Mouse (Mus musculus) thymus, adult 18-20 months (tissue): ENCODE data around the gene Gabbr2.
"Not testable (repeated sequence)": the region's sequence is repeated elsewhere in the genome, so short reads cannot be mapped to it uniquely, and the experiment has no call there.

ENCODE experiments used
- DNase-seq, 2 experiments: peaks; one replicate each; pipeline ENCODE4 v3.0.0; 2022; ENCODE audit warnings: mixed read lengths in 2 of 2

The Gabbr2 gene

GRCm38 (mm10) chr4:46642924-46643675 is 348.6 kb downstream of the Gabbr2 start:
- no peak for DNase-seq

DNA sequence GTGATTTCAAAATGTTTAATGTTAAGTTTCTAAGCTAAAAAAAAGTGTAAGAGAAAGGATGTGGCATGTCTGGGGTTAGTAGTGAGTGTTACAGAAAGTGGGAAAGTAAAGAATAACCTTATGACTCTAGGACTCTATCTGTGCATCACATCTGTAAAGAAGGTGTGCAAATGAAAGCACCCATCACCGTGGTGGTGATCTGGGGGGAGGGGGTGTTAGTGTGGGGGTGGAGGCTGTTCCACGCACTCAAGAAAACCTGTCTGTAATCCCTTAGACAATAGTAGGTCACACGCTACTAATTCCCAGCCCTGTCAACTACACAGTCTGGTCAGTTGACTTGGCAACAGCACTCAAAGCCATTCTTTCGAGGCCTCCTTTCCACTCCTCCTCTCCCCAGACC is 350.4 kb downstream of the Gabbr2 start:
- DNase-seq = no peak

GRCm38 (mm10) chr4:46639866-46640265 is 351.8 kb downstream of the Gabbr2 start:
- DNase-seq = no peak

GRCm38 (mm10) chr4:46637250-46637649 is 354.4 kb downstream of the Gabbr2 start:
- not testable (repeated sequence) for DNase-seq

DNA sequence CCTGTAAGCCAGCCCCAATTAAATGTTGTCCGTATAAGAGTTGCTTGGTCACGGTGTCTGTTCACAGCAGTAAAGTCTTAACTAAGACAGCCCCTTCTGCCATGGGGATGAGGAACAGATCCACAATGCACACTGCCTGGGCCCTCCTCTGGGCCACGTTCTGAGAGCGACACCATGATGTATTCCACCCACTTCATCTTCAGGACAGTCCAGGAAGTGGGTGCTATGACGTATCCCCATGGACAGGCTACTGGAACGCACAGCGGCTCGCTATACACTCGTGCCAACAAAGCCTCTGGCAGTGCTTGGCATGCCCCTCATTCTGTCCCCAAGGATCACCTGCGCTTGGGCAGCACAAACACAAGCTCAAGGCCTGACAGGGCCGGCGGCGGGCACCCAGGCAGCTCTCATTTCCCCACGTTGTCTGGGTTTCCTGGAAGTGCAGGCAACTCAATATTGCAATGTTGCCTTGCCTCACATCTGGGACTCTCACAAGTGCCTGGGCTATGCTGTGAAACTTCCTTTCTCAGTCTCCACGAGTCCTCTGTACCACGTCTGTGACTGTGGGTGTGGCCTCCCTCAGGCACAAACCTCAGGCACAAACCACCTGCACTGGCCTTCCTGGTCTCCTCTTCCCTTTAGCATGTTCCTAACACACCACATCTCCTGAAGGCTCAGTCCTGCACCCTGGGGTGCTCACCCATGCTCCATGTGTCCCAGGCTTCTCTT is 355.8 kb downstream of the Gabbr2 start:
- no peak for DNase-seq

DNA sequence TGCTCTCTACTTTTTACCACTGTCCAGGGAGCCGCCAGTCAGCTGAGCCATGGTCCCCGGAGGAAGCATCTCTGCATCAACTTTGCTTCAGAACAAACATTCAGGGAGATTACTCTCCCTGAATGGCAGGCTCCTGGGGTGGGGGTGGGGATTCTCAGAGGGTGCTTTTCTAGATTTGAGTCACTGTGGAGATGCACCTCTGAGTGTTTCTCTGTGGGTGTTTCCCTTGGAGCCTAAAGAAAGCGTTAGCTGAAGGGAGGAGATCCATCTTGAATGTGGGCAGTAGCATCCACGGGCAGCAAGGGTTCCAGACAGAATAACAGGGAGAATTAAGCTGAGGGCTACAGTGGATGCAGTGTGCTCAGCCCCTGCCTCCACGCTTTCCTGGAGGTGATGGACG is 356.8 kb downstream of the Gabbr2 start:
- DNase-seq = no peak

DNA sequence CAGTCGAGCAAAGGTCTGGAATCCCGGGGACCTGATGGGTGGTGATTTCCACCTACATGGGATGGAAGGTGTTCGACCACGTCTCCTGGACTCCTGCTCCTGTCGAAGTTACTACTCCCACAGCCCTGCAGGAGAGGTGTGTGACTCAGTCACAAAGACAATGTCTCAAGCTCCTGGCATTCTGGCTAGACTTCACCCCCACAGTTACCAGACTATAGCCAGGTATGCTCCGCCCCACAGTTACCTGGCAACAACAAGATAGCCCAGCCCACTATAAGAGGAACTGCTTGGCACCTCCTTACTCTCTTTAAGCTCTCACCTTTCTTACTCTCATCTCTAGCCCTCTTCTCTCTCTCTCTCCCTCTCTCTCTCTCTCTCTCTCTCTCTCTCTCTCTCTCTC is 358.1 kb downstream of the Gabbr2 start:
- not testable (repeated sequence) for DNase-seq

GRCm38 (mm10) chr4:46632465-46632864 is 359.2 kb downstream of the Gabbr2 start:
- no peak for DNase-seq

DNA sequence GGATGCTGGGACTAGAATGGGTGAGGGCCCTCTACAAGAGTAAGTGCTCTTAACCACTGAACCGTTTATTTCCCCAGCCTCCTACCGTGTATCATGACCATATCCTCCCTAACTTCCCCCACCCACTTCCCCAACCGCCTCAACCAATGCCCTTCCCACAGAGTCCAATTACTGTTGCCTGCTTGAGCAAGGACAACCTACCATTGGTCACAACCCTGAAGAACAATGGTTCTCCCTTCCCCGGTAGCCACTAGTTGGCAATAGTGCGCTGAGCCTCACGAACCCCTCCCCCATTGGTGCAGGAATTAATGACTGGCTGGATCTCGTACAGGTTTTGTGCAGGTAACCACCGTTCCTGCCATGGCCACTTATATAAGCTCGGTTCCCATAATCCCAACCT is 361.3 kb downstream of the Gabbr2 start:
- no peak for DNase-seq

DNA sequence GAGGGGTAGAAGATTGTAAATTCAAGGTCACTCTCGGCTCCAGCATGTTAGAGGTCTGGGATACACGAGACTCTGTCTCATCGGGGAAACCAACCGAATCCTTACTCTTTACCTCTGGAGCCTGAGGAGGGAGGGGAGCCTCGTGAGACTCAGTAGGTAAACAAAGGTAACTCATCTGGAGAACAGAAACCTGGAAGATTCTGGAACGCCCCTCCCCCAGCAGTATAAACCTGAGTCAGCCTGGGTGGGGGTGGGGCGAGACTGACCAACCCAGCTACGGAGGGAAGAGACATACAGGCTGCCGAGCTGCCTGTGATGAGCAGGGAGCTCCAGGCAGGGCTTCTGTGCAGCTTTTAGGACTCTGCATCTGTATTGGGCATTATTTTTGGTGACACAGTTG is 362.8 kb downstream of the Gabbr2 start:
- no peak for DNase-seq

DNA sequence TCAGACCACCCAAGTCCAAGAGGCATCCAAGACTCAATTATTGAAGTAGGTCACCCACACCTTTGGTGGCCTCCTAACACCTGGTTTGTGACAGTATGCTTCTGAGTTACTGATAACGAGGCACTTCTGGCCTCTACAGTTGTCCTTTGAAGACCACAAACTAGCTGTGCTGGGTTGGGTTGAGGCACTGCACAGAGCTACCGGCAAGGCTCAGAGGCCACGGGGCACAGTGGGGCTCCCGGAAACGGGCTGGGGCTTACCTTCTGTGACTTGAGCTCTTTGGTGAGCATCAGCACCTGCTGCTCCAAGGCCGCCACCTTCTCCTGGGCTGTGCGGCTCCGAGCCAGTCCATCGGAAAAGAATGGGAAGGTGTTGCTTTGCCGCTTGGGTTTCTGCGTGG is 363.6 kb downstream of the Gabbr2 start:
- no peak for DNase-seq

DNA sequence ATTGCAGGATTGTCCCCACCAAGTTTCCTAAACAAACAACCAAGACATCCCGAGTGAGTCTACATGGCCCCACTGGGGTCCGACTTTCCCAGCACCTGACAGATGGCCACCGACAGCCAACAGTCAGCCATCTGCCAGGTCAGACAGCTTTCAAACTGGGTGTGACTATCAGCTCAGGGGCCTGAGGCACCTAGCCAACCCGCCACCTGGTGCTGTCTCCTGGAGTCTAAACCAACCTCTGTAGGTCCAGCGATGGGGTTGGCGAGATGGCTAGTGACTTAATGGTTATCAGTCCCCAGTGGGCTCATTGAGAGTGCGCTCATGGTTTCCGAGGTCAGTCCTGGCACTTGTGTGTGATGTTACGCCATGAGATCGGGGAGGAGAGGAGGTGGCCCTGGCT is 366.6 kb downstream of the Gabbr2 start:
- no peak for DNase-seq

DNA sequence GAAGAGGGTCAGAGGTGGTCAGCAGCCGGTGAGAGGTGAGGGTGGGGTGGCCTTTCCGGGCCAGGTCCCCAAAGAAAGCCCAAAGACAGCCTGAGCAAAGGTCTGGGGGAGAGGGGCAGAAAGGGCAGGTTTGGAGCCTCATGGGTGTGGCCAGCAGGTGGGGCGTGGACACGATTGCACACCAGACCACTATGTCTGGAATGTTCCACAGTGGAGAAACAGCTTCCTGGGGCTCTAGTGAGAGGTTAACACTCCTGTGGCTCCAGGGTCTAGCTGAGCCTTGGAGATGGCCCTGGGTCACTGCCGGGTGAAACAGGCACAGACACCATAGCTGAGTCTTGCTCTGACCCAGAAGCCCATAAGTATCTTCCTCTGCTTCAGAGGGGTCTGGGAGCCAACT is 368.7 kb downstream of the Gabbr2 start:
- DNase-seq = no peak

GRCm38 (mm10) chr4:46620946-46621345 is 370.7 kb downstream of the Gabbr2 start:
- DNase-seq = no peak

DNA sequence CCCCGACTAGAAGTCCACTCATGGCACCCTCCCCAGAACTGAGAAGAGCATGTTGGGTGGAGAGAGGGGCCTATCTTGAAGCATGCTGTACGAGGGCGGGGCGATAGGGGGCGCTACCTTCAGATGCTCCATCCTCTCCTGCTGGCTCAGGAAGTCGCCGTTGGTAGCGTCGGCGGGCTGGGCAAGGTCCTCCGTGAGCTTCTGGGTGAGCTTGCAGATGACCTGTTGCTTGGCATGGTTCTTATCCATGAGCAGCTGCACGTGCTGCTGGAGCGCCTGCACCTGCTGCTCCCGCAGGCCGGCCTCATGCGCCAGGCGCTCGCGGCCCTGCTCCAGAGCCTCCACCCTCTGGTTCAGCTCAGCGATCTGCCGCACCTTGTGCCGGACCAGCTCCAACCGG is 371.3 kb downstream of the Gabbr2 start:
- DNase-seq = no peak

GRCm38 (mm10) chr4:46618196-46618817 is 373.4 kb downstream of the Gabbr2 start:
- no peak for DNase-seq

DNA sequence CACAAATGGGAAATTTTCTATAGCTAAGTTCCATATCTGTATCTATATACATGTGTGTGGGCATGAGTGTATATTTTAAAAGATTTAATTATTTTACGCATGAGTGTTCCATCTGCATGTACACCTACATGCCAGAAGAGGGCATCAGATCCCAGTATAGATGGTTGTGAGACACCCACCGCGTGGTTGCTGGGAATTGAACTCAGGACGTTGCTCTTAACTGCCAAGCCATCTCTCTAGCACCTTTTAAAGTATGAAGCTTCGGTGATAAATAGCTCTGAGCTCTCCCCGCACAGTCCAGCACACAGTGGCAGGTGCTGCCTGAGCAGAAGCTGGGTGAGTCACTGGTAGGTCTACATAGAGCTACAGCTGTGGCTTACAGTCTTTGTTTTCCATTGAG is 374.3 kb downstream of the Gabbr2 start:
- DNase-seq = no peak

DNA sequence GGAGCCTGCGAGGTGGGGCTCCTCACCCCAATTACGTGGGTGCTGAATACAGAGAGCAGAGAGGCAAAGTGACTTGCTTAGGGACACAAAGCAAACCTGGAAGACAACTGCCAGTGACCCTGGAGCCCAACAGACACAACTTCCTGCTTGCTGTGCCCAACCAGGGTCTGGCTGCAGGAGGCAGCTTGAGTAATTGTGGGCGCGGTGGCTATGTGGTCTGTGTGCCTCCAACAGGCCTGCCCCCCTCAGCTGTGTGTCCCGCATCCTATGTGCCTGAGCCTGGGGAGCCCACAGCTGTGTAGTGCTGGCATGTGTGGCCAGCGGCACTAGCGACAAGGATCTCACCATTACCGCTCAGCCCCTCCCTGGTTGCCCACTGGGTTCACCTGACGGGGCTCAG is 377.0 kb downstream of the Gabbr2 start:
- DNase-seq = no peak

DNA sequence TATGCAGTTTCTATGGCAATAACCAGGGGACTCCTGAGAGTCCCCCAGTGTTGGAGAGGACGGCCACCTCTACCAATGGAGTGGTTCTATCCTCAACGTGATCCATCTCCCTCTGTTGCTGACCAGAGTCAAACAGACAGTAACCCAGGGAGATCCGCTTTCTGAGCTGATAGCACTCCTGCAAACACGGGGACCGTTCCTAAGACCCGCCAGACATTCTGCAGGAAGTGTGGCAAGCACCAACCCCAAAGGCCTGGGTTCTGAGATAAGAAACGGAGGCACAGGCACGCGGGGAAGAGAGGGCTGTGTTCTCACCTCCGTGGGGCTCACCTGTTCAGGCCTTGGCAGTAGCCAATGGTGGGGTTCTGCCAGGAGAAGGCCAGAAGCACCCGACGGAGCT is 378.1 kb downstream of the Gabbr2 start:
- no peak for DNase-seq
